Mouse (Mus musculus) CH12.LX (cell line): Measurements from ENCODE around the gene Vip.

ENCODE experiments used
- CTCF ChIP-seq, 2 experiments: IDR thresholded peaks in 1 of 2; conservative IDR thresholded peaks in 1 of 2; 2 replicates each; pipeline ENCODE4 v1.5.1; 2011 to 2012; ENCODE audit warnings: low read depth in 2 of 2, low read length in 2 of 2, improper control_type of control experiment in 1 of 2, inconsistent platforms in 1 of 2, mild to moderate bottlenecking in 1 of 2, moderate library complexity in 1 of 2
- GABPA ChIP-seq: IDR thresholded peaks from 2 replicates; pipeline ENCODE4 v1.6.1; 2012; ENCODE audit warnings: low read depth, low read length, improper control_type of control experiment, inconsistent platforms; ENCODE audit not compliant: insufficient replicate concordance
- HCFC1 ChIP-seq: IDR thresholded peaks from 2 replicates; pipeline ENCODE4 v1.6.1; 2012; ENCODE audit warnings: low read depth, mild to moderate bottlenecking, inconsistent platforms, low read length, improper control_type of control experiment
- MXI1 ChIP-seq: IDR thresholded peaks from 2 replicates; pipeline ENCODE4 v1.6.1; 2011; ENCODE audit warnings: mild to moderate bottlenecking, low read depth, low read length, improper control_type of control experiment
- POLR2AphosphoS2 ChIP-seq: IDR thresholded peaks from 2 replicates; pipeline ENCODE4 v1.6.1; 2011; ENCODE audit warnings: low read depth, low read length, improper control_type of control experiment
- RAD21 ChIP-seq: IDR thresholded peaks from 2 replicates; pipeline ENCODE4 v1.6.1; 2011; ENCODE audit warnings: low read depth, mild to moderate bottlenecking, low read length, improper control_type of control experiment, moderate library complexity
- TCF12 ChIP-seq: IDR thresholded peaks from 2 replicates; pipeline ENCODE4 v1.6.1; 2014; ENCODE audit warnings: low read depth, mild to moderate bottlenecking, inconsistent platforms, low read length, improper control_type of control experiment
- UBTF ChIP-seq: IDR thresholded peaks from 2 replicates; pipeline ENCODE4 v1.6.1; 2012; ENCODE audit warnings: low read depth, mild to moderate bottlenecking, inconsistent platforms, low read length, improper control_type of control experiment, moderate library complexity
- ZC3H11A ChIP-seq: IDR thresholded peaks from 2 replicates; pipeline ENCODE4 v1.6.1; 2012; ENCODE audit warnings: low read depth, mild to moderate bottlenecking, inconsistent platforms, low read length, improper control_type of control experiment

DNA sequence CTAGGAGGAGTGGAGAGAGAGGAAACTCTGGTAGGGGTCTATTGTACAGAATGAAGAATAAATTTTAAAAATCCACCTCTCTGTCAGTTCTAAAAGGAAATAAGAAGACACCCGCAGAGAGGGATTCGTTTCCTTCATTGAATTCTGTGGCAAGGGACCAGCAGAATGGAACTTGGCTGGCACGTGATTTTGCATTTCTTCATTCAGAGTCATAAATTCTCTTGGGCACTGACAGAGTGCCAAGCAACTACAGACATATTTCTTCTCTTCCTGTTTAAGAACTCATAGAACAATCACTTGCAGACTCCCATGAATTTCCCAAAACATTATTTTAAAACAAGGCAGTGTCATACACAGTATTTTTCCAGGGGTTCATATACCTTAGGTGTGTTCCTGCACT is 30.1 kb upstream of the Vip start:
- no peak for TF ChIP-seq TCF12
- no peak for TF ChIP-seq CTCF (conservative IDR thresholded peaks at IDR 0.05 in 1 of 2, IDR thresholded peaks at IDR 0.05 in 1 of 2; ENCODE audit: low read depth in 2 of 2, low read length in 2 of 2)
- TF ChIP-seq ZC3H11A: no peak
- no peak for TF ChIP-seq POLR2AphosphoS2
- TF ChIP-seq HCFC1: no peak
- no peak for TF ChIP-seq MXI1
- TF ChIP-seq UBTF: no peak
- no peak for TF ChIP-seq RAD21
- TF ChIP-seq GABPA: no peak
